Mouse (Mus musculus): Measurements from ENCODE around the gene B3galt6.

The B3galt6 gene

DNA sequence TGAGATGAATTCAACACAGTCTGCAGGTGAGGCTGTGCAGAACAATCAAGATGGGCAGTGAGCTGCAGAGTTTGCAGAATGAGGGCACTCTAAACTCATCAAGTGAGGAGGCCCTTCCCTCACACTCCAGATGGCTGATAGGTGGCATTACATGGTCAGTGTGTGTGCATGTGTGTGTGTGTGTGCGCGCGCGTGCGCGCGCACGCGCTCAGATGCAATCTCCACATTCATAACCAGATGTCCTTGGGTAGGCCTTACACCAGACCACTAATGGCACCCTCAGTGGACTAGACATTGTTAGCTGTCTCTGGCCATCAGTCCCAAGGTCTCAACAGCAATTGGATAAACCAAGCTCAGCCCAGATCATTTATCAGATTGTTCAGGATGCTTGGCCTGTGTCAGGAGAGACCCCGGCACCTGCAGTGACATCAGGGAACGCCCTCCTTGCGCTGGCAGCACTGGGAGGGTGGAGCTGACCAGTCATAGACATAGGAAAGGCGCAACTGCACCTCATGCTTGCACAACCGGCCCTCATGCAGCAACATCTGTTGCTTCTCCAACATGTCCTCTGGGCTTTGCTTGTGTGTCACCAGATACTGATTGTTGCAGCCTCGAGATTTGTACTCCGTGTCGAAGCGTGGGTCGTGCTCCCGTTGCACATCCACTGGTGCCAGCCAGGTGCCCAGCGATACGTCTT lies 1.1 kb downstream of the B3galt6 start:
- DNase-seq: no peak

GRCm38 (mm10) chr4:155983788-155984187 lies 8.7 kb downstream of the B3galt6 start:
- DNase-seq: no peak

DNA sequence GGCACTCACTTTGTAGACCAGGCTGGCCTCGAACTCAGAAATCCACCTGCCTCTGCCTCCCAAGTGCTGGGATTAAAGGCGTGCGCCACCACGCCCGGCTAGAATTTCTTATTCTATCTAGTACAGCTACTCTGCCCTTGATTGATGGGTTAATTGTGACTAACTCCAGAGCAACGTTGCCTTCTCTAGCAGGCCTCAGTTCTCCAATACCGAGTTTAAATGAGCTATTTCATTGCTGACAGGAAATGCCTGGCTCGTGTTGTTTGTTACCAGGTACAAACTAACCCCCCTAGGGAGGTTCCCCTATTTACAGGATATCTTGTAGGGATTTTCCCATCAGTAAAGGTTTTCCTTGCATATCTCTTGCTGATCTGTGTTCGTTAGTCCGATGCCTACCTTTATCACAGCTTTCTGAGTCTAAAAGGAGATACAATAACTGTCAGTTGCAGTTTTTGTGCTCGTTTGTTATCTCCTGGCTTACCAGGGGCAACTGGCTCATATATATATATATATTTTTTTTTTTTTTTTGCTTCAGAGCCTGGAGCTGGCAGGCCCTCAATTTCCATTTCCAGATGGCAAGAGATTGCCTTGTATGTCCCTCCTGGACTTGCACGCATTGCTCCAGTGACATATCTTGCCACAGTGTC lies 10.9 kb downstream of the B3galt6 start:
- DNase-seq: no peak

- DNase-seq: no peak
These were observed 19.2 kb downstream of the B3galt6 start for GRCm38 (mm10) chr4:155973239-155973638.

DNA sequence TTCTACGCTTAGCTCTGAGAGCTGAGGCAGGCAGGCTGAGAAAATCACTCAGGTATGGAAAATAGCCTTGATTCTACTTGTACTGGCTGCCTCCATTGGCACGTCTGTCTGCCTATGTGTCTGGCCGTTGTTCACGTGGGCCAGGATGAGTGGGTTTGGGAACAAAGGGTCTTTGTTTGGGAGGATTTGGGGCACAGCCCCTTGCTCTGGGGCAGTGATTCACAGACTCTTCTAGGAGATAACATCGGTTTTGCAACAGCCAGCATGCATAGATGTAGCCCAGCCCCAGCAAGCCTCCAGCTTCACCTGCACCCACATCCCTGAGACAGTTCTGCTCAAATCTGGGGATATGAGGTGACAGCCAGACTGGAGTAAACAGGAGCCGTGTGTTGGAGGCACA lies 19.8 kb downstream of the B3galt6 start:
- DNase-seq: no peak

GRCm38 (mm10) chr4:155970286-155970685 lies 22.2 kb downstream of the B3galt6 start:
- DNase-seq: no peak

- DNase-seq: no peak
These were observed 23.3 kb downstream of the B3galt6 start for GRCm38 (mm10) chr4:155969043-155969653.

DNA sequence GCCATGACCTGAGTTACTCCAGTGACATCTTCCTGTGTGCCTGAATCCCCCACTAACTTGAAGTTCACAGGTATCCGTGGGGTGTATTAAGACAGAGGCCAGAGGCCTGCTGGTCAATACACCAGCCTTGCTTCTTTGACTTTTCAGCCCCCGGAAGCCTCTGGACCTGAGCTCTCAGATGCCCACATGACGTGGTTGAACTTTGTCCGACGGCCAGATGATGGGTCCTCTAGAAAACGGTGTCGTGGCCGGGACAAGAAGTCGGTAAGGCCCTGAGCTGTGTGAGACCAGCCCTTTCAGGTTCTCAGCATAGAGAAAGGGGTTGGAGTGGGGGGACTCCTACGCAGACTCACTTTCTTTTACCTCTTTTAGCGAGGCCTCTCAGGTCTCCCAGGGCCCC lies 28.1 kb downstream of the B3galt6 start:
- no peak for DNase-seq

DNA sequence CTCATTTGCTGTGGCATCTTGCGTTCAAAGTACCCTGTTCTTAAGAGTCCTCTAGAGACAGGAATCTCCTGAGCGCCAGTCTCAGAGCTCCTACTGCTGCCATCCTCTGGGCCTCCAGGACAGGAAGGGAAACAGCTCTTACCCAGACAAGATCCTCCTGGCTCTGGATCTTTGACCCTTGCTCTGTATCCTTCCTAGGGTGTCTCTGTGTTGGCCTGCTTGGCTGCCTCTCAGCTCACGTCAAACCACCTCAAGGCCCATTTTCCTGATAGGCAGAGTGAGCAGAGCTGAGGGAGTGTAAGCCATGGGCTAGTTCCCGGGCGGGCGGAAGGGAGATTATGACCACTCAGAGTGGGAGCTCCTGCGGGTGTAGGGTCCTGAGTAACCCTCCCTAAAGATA lies 29.3 kb downstream of the B3galt6 start:
- no peak for DNase-seq

GRCm38 (mm10) chr4:155962167-155962971 lies 30.1 kb downstream of the B3galt6 start, which contains the start of gene C1qtnf12:
TSS of gene C1qtnf12 (plus strand) at chr4:155962318.
- peak; percentile 52 to 59 for DNase-seq

- peak; percentile 77 to 86 for DNase-seq
These were observed 33.2 kb downstream of the B3galt6 start for GRCm38 (mm10) chr4:155959275-155959674.

DNA sequence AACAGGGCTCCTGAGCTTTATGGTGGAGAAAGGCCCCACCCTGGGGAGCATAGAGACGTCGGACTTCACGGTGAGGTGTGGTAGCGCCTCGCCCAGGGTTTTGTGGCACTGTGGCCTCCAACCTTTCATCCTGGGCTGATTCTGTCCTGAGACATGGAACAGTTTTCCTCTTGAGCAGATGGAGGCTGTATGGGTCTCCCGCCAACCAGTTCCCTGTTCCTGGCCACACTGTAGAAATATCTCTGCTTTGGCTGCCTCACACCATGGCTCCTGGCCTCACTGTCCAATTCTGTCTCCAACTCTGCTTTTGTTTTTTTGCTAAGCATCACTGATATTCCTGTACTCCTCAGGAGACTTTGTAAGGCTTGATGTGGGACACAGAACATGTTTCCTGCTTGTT lies 37.0 kb downstream of the B3galt6 start:
- DNase-seq: peak; percentile 58 to 68

- DNase-seq: no peak
These were observed 45.4 kb downstream of the B3galt6 start for GRCm38 (mm10) chr4:155947094-155947493.

DNA sequence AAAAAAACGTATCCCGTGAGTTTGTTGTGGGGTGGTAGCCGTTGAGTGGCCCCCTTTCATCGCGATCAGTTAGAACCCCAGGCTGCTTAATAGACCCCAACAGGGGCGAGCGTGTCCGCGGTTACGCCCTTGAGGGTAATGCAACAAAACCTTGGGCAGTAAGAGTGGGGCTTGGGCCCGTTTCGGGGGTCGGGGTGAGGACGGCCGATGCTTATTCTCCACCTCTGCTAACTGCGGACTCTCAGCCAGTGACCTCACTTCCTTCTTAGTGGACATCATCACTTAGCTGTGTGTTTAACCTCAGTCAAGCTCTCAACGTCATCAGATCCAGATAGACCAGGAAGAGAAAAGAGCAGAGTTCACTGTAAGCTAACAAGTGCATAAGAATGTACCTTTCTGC lies 48.2 kb downstream of the B3galt6 start:
- peak in 1 of 2 experiments; percentile 28 for DNase-seq

GRCm38 (mm10) chr4:155943534-155944249 lies 48.8 kb downstream of the B3galt6 start, which contains the start of gene Ube2j2:
TSS of gene Ube2j2 (plus strand) at chr4:155943831.
- DNase-seq: peak; percentile 97 to 100

- DNase-seq: peak in 1 of 2 experiments; percentile 52
These were observed 49.4 kb downstream of the B3galt6 start for GRCm38 (mm10) chr4:155943049-155943452.

Measured in cerebellum, postnatal 25 days (tissue).